Mouse (Mus musculus) neural tube, embryonic 15.5 days (tissue): ENCODE measurements around the gene Cdc42bpa. TPM values are rescaled to one million over a fixed set of nuclear protein-coding genes. Genes with fewer than 3 reads are reported as not detected.

Experiments used
- ATAC-seq: fragments of 200-750 bp; cut with Nextera tagmentation; 2 replicates; pipeline ENCODE4 v1.8.0; 2017; ENCODE audit warnings: mild to moderate bottlenecking, moderate TSS enrichment, moderate library complexity; ENCODE audit not compliant: low FRiP score
- H3K27ac ChIP-seq: fragments of 300-500 bp; sonication (generic); replicated peaks from 2 replicates; pipeline ENCODE4 v1.5.1; 2015; ENCODE audit warnings: mild to moderate bottlenecking, inconsistent platforms
- H3K27me3 ChIP-seq: fragments of 300-500 bp; sonication (generic); replicated peaks from 2 replicates; pipeline ENCODE4 v1.6.1; 2015; ENCODE audit warnings: inconsistent platforms
- H3K36me3 ChIP-seq: fragments of 300-500 bp; sonication (generic); 2 replicates; pipeline ENCODE4 v1.6.1; 2015; ENCODE audit warnings: inconsistent platforms
- H3K4me1 ChIP-seq: fragments of 300-500 bp; sonication (generic); 2 replicates; pipeline ENCODE4 v1.6.1; 2015; ENCODE audit warnings: inconsistent platforms
- H3K4me2 ChIP-seq: fragments of 300-500 bp; sonication (generic); 2 replicates; pipeline ENCODE4 v1.6.1; 2015; ENCODE audit warnings: inconsistent platforms, mild to moderate bottlenecking, moderate library complexity
- H3K4me3 ChIP-seq: fragments of 300-500 bp; sonication (generic); replicated peaks from 2 replicates; pipeline ENCODE4 v1.5.1; 2015; ENCODE audit warnings: mild to moderate bottlenecking, inconsistent platforms
- H3K9ac ChIP-seq: fragments of 300-500 bp; sonication (generic); replicated peaks from 2 replicates; pipeline ENCODE4 v1.6.1; 2015; ENCODE audit warnings: mild to moderate bottlenecking, inconsistent platforms
- H3K9me3 ChIP-seq: fragments of 300-500 bp; sonication (generic); replicated peaks from 2 replicates; pipeline ENCODE4 v1.6.1; 2016; ENCODE audit warnings: inconsistent platforms
- WGBS: fragments of 180-500 bp; shearing (Covaris S2); methylation state at CpG from one replicate; pipeline ENCODE4 v1.1.7; 2015; ENCODE audit warnings: mixed read lengths; 5-methylcytosine and 5-hydroxymethylcytosine counted together
- polyA plus RNA-seq: library from polyadenylated mRNA; unstranded; fragments of >200 nt; fragmentation: Nextera tagmentation; extraction: Ambion mirVana; gene quantifications from 2 replicates; pipeline ENCODE4 v1.2.1, GENCODE M21; 2015

The Cdc42bpa gene
- polyA plus RNA-seq, 1 experiment from 2014 or later, result 24.6 TPM

- no peaks in the 10 kb centered on the region for H3K4me1 ChIP-seq
- H3K27ac ChIP-seq, result no peak overlapping the region
- no peaks in the 10 kb centered on the region; the same call in 1 of the 2 replicates for H3K36me3 ChIP-seq
- no peak overlapping the region for H3K9ac ChIP-seq
- 79% methylated on average over 2 of the region's 2 CpGs for WGBS
- H3K4me2 ChIP-seq, result no peak overlapping the region
- no peaks in the 10 kb centered on the region for H3K9me3 ChIP-seq
- H3K4me3 ChIP-seq, result no peak overlapping the region
- ATAC-seq, result no peak
- H3K27me3 ChIP-seq, result no peaks in the 10 kb centered on the region
These were observed 211.6 kb downstream of the Cdc42bpa start for GRCm38 (mm10) chr1:180171883-180172282.

GRCm38 (mm10) chr1:180172600-180172999, 212.3 kb downstream of the Cdc42bpa start:
- no peaks in the 10 kb centered on the region for H3K4me1 ChIP-seq
- no peak for ATAC-seq
- no peak overlapping the region for H3K4me3 ChIP-seq
- no peaks in the 10 kb centered on the region for H3K36me3 ChIP-seq
- H3K27me3 ChIP-seq, result no peaks in the 10 kb centered on the region
- no peak overlapping the region for H3K27ac ChIP-seq
- no peak overlapping the region for H3K9ac ChIP-seq
- WGBS, result 91% methylated on average over 4 of the region's 4 CpGs
- no peaks in the 10 kb centered on the region for H3K9me3 ChIP-seq
- H3K4me2 ChIP-seq, result no peak overlapping the region

GRCm38 (mm10) chr1:180173017-180173416, 212.7 kb downstream of the Cdc42bpa start:
- WGBS, result 81% methylated on average over 5 of the region's 5 CpGs
- no peak overlapping the region for H3K4me3 ChIP-seq
- H3K27me3 ChIP-seq, result no peaks in the 10 kb centered on the region
- H3K9ac ChIP-seq, result no peak overlapping the region
- H3K36me3 ChIP-seq, result no peaks in the 10 kb centered on the region
- H3K9me3 ChIP-seq, result no peaks in the 10 kb centered on the region
- H3K4me2 ChIP-seq, result no peak overlapping the region
- no peak overlapping the region for H3K27ac ChIP-seq
- no peaks in the 10 kb centered on the region for H3K4me1 ChIP-seq
- no peak for ATAC-seq

GRCm38 (mm10) chr1:180174718-180175117, 214.4 kb downstream of the Cdc42bpa start:
- no peaks in the 10 kb centered on the region for H3K36me3 ChIP-seq
- ATAC-seq, result no peak

GRCm38 (mm10) chr1:180175167-180175566, 214.9 kb downstream of the Cdc42bpa start:
- H3K4me2 ChIP-seq, result no peak overlapping the region
- WGBS, result 38% methylated on average over 3 of the region's 3 CpGs
- H3K4me1 ChIP-seq, result no peaks in the 10 kb centered on the region
- H3K27ac ChIP-seq, result no peak overlapping the region
- no peak for ATAC-seq
- H3K4me3 ChIP-seq, result no peak overlapping the region
- H3K27me3 ChIP-seq, result no peaks in the 10 kb centered on the region
- no peaks in the 10 kb centered on the region for H3K36me3 ChIP-seq
- H3K9ac ChIP-seq, result no peak overlapping the region
- no peaks in the 10 kb centered on the region for H3K9me3 ChIP-seq

More at GRCm38 (mm10) chr1:180174718-180175117, 214.4 kb downstream of the Cdc42bpa start:
- Histone ChIP-seq H3K27me3 (no peaks in the 10 kb centered on the region), H3K4me1 (no peaks in the 10 kb centered on the region), H3K27ac (no peak overlapping the region), H3K9me3 (no peaks in the 10 kb centered on the region), H3K4me2 (no peak overlapping the region), H3K4me3 (no peak overlapping the region), H3K9ac (no peak overlapping the region)
- WGBS, result 67% methylated on average over 6 of the region's 6 CpGs

- Histone ChIP-seq H3K4me3 (no peak overlapping the region), H3K36me3 (no peaks in the 10 kb centered on the region), H3K4me1 (no peaks in the 10 kb centered on the region), H3K9me3 (no peaks in the 10 kb centered on the region), H3K9ac (no peak overlapping the region), H3K4me2 (no peak overlapping the region), H3K27me3 (no peaks in the 10 kb centered on the region), H3K27ac (no peak overlapping the region)
- ATAC-seq, result no peak
- WGBS, result 53% methylated on average over 8 of the region's 8 CpGs
These were observed 215.4 kb downstream of the Cdc42bpa start for GRCm38 (mm10) chr1:180175635-180176034.

- WGBS, result 13% methylated on average over 1 of the region's 1 CpGs
- ATAC-seq, result no peak
- H3K4me2 ChIP-seq, result no peak overlapping the region
- H3K4me1 ChIP-seq, result no peaks in the 10 kb centered on the region
- no peak overlapping the region for H3K4me3 ChIP-seq
- no peak overlapping the region for H3K9ac ChIP-seq
- no peaks in the 10 kb centered on the region for H3K27me3 ChIP-seq
- no peaks in the 10 kb centered on the region for H3K36me3 ChIP-seq
- no peak overlapping the region for H3K27ac ChIP-seq
- no peaks in the 10 kb centered on the region for H3K9me3 ChIP-seq
These were observed 216.5 kb downstream of the Cdc42bpa start for GRCm38 (mm10) chr1:180176784-180177183.

- no peaks in the 10 kb centered on the region for H3K9me3 ChIP-seq
- H3K4me3 ChIP-seq, result no peak overlapping the region
- no peaks in the 10 kb centered on the region for H3K27me3 ChIP-seq
- no peaks in the 10 kb centered on the region for H3K36me3 ChIP-seq
- no peak overlapping the region for H3K27ac ChIP-seq
- ATAC-seq, result no peak
- H3K9ac ChIP-seq, result no peak overlapping the region
- WGBS, result 92% methylated on average over 9 of the region's 9 CpGs
- H3K4me1 ChIP-seq, result no peaks in the 10 kb centered on the region
- no peak overlapping the region for H3K4me2 ChIP-seq
These were observed 218.1 kb downstream of the Cdc42bpa start for GRCm38 (mm10) chr1:180178340-180178739.

GRCm38 (mm10) chr1:180179100-180179499, 218.8 kb downstream of the Cdc42bpa start:
- H3K36me3 ChIP-seq, result no peaks in the 10 kb centered on the region
- no peak overlapping the region for H3K27ac ChIP-seq
- H3K27me3 ChIP-seq, result no peaks in the 10 kb centered on the region
- WGBS, result 89% methylated on average over 4 of the region's 4 CpGs
- H3K4me2 ChIP-seq, result no peak overlapping the region
- no peak for ATAC-seq
- H3K9ac ChIP-seq, result no peak overlapping the region
- H3K4me1 ChIP-seq, result no peaks in the 10 kb centered on the region
- H3K4me3 ChIP-seq, result no peak overlapping the region
- no peaks in the 10 kb centered on the region for H3K9me3 ChIP-seq

- Histone ChIP-seq H3K9ac (no peak overlapping the region), H3K4me2 (no peak overlapping the region), H3K4me1 (no peaks in the 10 kb centered on the region), H3K27me3 (no peaks in the 10 kb centered on the region), H3K9me3 (no peaks in the 10 kb centered on the region), H3K36me3 (no peaks in the 10 kb centered on the region), H3K4me3 (no peak overlapping the region), H3K27ac (no peak overlapping the region)
- 90% methylated on average over 2 of the region's 2 CpGs for WGBS
- no peak for ATAC-seq
These were observed 219.6 kb downstream of the Cdc42bpa start for GRCm38 (mm10) chr1:180179840-180180239.

- Histone ChIP-seq H3K9me3 (no peaks in the 10 kb centered on the region), H3K9ac (no peak overlapping the region), H3K27ac (no peak overlapping the region), H3K4me1 (no peaks in the 10 kb centered on the region), H3K36me3 (no peaks in the 10 kb centered on the region), H3K27me3 (no peaks in the 10 kb centered on the region), H3K4me2 (no peak overlapping the region), H3K4me3 (no peak overlapping the region)
- no peak for ATAC-seq
- 91% methylated on average over 7 of the region's 7 CpGs for WGBS
These were observed 221.2 kb downstream of the Cdc42bpa start for GRCm38 (mm10) chr1:180181304-180181965.

GRCm38 (mm10) chr1:180181966-180182319, 221.7 kb downstream of the Cdc42bpa start:
- H3K36me3 ChIP-seq, result no peaks in the 10 kb centered on the region
- H3K4me3 ChIP-seq, result no peak overlapping the region
- H3K27ac ChIP-seq, result no peak overlapping the region
- no peak for ATAC-seq
- H3K9ac ChIP-seq, result no peak overlapping the region
- no peak overlapping the region for H3K4me2 ChIP-seq
- H3K27me3 ChIP-seq, result no peaks in the 10 kb centered on the region
- H3K4me1 ChIP-seq, result no peaks in the 10 kb centered on the region
- 88% methylated on average over 9 of the region's 9 CpGs for WGBS
- H3K9me3 ChIP-seq, result no peaks in the 10 kb centered on the region
